Mouse (Mus musculus): Measurements from ENCODE around the gene Rrp1b. TPM values are rescaled to one million over a fixed set of nuclear protein-coding genes. Genes with fewer than 3 reads are reported as not detected.
A peak's percentile ranks its signal among the peaks of the same experiment; 100 is the strongest.

Gene Rrp1b
- total and polyA plus RNA-seq, 3 experiments = 60.9 to 149 (median 76.7) TPM

DNA sequence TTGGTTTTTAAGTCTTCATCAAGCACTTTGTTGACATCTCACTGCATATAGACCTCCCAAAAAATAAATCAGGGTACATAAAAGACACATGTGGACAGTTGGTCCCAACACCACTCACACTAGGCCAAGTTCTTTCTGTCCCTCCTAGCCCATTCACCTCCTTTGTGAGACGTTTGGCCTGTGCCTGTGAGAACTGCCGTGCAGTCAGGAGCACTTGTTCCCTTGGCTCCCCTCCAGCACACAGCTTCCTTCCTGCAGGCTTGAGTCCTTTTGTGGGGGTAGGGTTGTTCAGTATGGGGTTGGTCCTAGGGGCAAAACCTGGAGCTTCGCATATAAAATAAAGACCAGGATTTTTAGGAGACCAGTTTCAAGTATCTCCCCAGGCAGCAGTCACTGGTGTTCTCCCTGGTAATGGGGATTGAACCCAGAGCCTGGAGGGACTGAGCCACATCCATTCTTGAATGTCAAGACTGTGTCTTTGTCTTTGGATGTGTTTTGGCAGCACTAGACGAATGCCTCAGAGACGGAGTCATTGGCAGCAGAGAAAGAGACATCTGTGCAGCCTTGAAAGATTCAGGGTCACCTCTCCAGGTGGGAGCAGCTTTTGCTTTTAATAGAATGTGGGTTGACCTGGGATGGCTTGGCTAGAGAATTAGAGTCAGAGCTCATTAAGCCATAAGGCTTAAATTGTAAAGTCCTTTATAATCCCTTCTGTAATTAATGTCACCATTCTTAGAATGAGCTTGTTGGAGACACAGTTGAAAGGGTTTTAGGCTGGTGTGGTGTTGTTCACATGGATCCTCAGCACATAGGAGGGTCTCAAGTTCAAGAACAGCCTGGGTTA, 16.6 kb downstream of the Rrp1b start:
- H3K4me3 ChIP-seq (replicated peaks in 1 of 3; ENCODE audit: low read depth in 2 of 3, low read length in 2 of 3, poor library complexity in 1 of 3) = no peak overlapping the region
- no peak overlapping the region for H3K27ac ChIP-seq (ENCODE audit: insufficient read depth, low read depth)
- dilution Hi-C loops (cut with MboI; ENCODE audit: extremely low pct_ligation_motif_present, extremely low pct_unique_long_range_greater_than_20kb, low sequenced_read_pairs) = no loop called here
- H3K36me3 ChIP-seq (replicated peaks in 1 of 2; ENCODE audit: control insufficient read depth in 1 of 2, insufficient read depth in 1 of 2, low read length in 1 of 2) = peaks cover 91 to 100% of the 10 kb centered on the region in 2 experiments
- no peak for DNase-seq (ENCODE audit: extremely low read depth)
- no peaks in the 10 kb centered on the region; the same call in 1 of the 2 replicates for H3K79me2 ChIP-seq (replicated peaks; ENCODE audit: control insufficient read depth, extremely low read depth, insufficient read depth, poor library complexity, severe bottlenecking)
- in situ Hi-C loops (cut with MboI; ENCODE audit: low pct_ligation_motif_present, low pct_unique_long_range_greater_than_20kb, low sequenced_read_pairs) = no loop called here
- TF ChIP-seq EP300 (IDR thresholded peaks at IDR 0.05; ENCODE audit: low read length) (no peak), POLR2AphosphoS2 (IDR thresholded peaks at IDR 0.05; ENCODE audit: low read depth, low read length) (0 out of 2 replicates have a peak, but pooled peaks have one; percentile 32), UBTF (IDR thresholded peaks at IDR 0.05; ENCODE audit: low read depth, low read length) (no peak), CHD1 (IDR thresholded peaks at IDR 0.05; ENCODE audit: low read depth, low read length) (no peak), MYC (IDR thresholded peaks at IDR 0.05; ENCODE audit: low read depth, low read length) (no peak)
- no peaks in the 10 kb centered on the region for H3K9me3 ChIP-seq (replicated peaks; ENCODE audit: low read length)
- H3K4me2 ChIP-seq (ENCODE audit: insufficient read depth, low read depth, poor library complexity, severe bottlenecking) = no peak overlapping the region
- no peaks in the 10 kb centered on the region for H3K27me3 ChIP-seq (replicated peaks)
- no peak overlapping the region for H3K9ac ChIP-seq (ENCODE audit: insufficient read depth, low read depth)
- H3K4me1 ChIP-seq (ENCODE audit: control insufficient read depth in 1 of 2, insufficient read depth in 2 of 2) = no peaks in the 10 kb centered on the region

DNA sequence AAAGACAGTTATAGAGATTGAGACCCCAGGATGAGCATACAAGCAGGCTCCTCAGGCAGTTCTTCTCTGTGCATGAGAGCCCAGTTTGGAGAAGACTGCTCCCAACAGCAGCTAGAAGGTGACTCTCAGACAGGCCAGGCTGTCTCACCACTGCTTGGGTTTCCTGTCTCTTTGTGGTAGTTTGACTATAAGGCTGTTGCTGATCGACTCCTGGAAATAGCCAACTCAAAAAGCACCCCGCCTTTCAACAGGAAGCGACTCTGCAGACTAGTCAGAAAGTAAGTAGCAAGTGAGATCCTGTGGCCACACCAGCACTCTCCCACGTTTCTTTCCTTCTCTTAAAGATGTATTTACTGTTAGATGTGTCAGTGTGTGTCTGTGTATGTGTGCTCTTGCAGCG, 17.8 kb downstream of the Rrp1b start:
- H3K9me3 ChIP-seq (replicated peaks; ENCODE audit: low read length) = no peaks in the 10 kb centered on the region
- DNase-seq (ENCODE audit: extremely low read depth) = no peak
- peaks cover 92 to 100% of the 10 kb centered on the region in 2 experiments for H3K36me3 ChIP-seq (replicated peaks in 1 of 2; ENCODE audit: control insufficient read depth in 1 of 2, insufficient read depth in 1 of 2, low read length in 1 of 2)
- H3K79me2 ChIP-seq (replicated peaks; ENCODE audit: control insufficient read depth, extremely low read depth, insufficient read depth, poor library complexity, severe bottlenecking) = no peaks in the 10 kb centered on the region; the same call in 1 of the 2 replicates
- H3K27me3 ChIP-seq (replicated peaks) = no peaks in the 10 kb centered on the region
- in situ Hi-C loops (cut with MboI; ENCODE audit: low pct_ligation_motif_present, low pct_unique_long_range_greater_than_20kb, low sequenced_read_pairs) (no loop called here), dilution Hi-C loops (cut with MboI; ENCODE audit: extremely low pct_ligation_motif_present, extremely low pct_unique_long_range_greater_than_20kb, low sequenced_read_pairs) (no loop called here)
- no peak overlapping the region for H3K27ac ChIP-seq (ENCODE audit: insufficient read depth, low read depth)
- H3K4me3 ChIP-seq (replicated peaks in 1 of 3; ENCODE audit: low read depth in 2 of 3, low read length in 2 of 3, poor library complexity in 1 of 3) = no peak overlapping the region
- no peak for TF ChIP-seq RAD21 (IDR thresholded peaks at IDR 0.05; ENCODE audit: low read depth, low read length)
- TF ChIP-seq MAFK (IDR thresholded peaks at IDR 0.05; ENCODE audit: insufficient replicate concordance, low read length) = no peak
- TF ChIP-seq POLR2AphosphoS2 (IDR thresholded peaks at IDR 0.05; ENCODE audit: low read depth, low read length) = no peak
- no peak for TF ChIP-seq IRF4 (IDR thresholded peaks at IDR 0.05; ENCODE audit: low read depth, low read length)
- TF ChIP-seq MXI1 (IDR thresholded peaks at IDR 0.05; ENCODE audit: low read depth, low read length) = no peak
- TF ChIP-seq USF2 (conservative IDR thresholded peaks at IDR 0.05; ENCODE audit: low read depth, low read length) = no peak
- no peak for TF ChIP-seq MYC (IDR thresholded peaks at IDR 0.05; ENCODE audit: low read depth, low read length)
- TF ChIP-seq BHLHE40 (IDR thresholded peaks at IDR 0.05; ENCODE audit: low read depth, low read length) = no peak
- TF ChIP-seq GABPA (IDR thresholded peaks at IDR 0.05; ENCODE audit: insufficient replicate concordance, low read depth, low read length) = no peak
- no peak for TF ChIP-seq MAX (IDR thresholded peaks at IDR 0.05; ENCODE audit: low read length)
- TF ChIP-seq E2F4 (IDR thresholded peaks at IDR 0.05; ENCODE audit: insufficient replicate concordance, low read depth, low read length) = no peak
- TF ChIP-seq UBTF (IDR thresholded peaks at IDR 0.05; ENCODE audit: low read depth, low read length) = no peak
- TF ChIP-seq CHD1 (IDR thresholded peaks at IDR 0.05; ENCODE audit: low read depth, low read length) = no peak
- TF ChIP-seq JUND (conservative IDR thresholded peaks at IDR 0.05; ENCODE audit: low read depth, low read length) = no peak
- no peak for TF ChIP-seq HCFC1 (IDR thresholded peaks at IDR 0.05; ENCODE audit: low read depth, low read length)
- no peak for TF ChIP-seq JUN (IDR thresholded peaks at IDR 0.05; ENCODE audit: insufficient read depth, low read depth, low read length)
- H3K4me2 ChIP-seq (ENCODE audit: insufficient read depth, low read depth, poor library complexity, severe bottlenecking) = no peak overlapping the region
- H3K9ac ChIP-seq (ENCODE audit: insufficient read depth, low read depth) = no peak overlapping the region
- no peaks in the 10 kb centered on the region for H3K4me1 ChIP-seq (ENCODE audit: control insufficient read depth in 1 of 2, insufficient read depth in 2 of 2)
